Mouse (Mus musculus): ENCODE measurements around the gene Spef1.
"Not testable (repeated sequence)": the region's sequence is repeated elsewhere in the genome, so short reads cannot be mapped to it uniquely, and the experiment has no call there.

Spef1 gene

DNA sequence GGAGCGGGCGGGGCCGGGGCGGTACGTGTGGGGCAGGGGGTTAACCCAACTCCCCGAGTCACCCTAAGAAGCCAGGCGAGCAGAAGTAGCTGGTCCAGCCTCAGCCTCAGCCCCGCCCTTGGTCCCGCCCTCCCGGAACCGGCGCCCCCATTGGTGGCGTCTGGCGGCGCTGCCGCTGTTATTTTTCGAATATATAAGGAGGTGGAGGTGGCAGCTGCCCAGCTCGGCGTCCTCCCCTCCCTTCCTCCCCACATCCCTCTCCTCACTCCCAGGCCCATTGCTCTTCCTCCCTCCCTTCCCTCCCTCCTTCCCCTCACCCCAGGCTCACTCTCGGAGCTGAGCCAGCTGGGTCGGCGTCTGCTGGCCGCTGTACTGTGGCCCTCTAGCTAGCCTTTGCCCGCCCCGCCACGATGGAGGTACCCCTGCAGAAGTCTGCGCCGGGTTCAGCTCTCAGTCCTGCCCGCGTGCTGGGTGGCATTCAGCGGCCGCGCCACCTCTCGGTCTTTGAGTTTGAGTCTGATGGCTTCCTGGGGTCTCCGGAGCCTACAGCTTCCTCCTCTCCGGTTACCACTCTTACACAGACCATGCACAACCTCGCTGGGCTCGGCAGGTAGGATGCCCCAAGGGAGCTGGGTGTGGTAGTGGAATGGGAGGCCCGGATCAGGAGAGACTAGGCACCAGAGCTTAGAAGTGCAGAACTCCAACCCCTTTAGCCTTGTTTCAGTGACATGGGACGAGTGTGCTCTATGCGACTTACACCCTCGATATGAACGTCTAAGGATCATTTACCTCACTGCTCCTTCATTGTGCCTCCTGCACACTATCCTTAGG is at the start of gene Spef1, which contains the start of gene Cdc25b:
Gene Spef1 (minus strand): TSS at position 512 of the 831 bp plus-strand sequence.
Gene Cdc25b (plus strand): TSS at position 179 of the 831 bp plus-strand sequence.
- in situ Hi-C loops (cut with MboI; ENCODE audit: low sequenced_read_pairs), result no loop called here

DNA sequence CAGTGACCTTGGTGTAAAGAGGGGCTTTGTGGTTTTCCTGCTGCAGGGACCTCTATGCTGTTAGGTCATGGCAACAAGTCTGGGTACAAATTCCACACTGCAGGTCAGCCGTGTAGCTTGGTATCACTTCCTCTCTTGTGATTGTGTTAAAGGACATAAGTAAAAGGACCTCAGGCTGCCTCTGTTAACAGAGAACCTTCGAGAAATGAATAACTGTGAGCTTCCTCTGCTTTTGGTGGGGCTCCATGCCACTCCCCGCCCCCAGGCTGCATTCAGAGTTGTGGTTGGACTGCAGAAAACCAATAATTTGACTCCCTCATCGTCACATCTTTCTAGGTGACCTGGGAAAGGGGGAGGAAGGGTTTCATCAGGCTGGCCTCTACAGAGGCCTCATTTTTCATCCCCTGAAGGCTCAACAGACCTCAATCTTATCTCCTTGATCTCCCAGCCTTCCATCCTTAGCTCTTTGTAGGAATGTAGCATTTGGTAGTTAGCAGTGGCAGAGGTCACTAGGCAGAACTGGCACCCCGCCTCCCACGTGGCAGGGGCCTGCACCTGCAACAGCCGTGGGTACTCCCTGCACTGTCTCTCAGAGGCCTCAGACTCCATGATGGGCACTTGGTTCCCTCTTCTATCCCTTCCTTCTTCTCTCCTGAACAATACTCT is 48.0 kb upstream of the Spef1 start:
- in situ Hi-C loops (cut with MboI; ENCODE audit: low sequenced_read_pairs), result no loop called here

DNA sequence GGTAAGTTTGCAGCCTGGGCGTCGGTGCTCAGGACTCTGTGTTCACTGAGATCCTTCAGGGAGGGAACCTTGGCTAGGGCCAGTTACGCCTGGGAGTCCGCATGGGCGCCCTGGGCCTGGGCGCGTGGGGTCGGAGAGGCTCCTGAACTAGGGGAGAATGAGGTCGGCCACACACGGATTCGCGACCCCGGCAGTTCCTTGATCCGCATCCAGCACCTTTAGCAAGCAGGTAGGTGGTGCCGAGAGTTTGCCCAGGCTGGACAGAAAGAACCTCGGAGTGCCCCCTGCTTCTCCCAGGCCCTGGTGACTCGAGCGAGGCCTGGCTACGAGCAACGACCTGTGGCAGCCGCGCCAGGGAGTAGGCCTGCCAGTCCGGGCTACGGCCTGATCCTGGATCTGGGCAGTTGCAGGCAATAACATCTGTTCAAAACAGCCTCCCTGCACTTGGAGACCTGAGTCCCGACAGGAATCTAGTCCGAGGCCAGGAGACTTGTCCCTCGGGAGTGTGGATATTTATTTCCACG is 47.1 kb upstream of the Spef1 start:
- in situ Hi-C loops (cut with MboI; ENCODE audit: low sequenced_read_pairs), result no loop called here

DNA sequence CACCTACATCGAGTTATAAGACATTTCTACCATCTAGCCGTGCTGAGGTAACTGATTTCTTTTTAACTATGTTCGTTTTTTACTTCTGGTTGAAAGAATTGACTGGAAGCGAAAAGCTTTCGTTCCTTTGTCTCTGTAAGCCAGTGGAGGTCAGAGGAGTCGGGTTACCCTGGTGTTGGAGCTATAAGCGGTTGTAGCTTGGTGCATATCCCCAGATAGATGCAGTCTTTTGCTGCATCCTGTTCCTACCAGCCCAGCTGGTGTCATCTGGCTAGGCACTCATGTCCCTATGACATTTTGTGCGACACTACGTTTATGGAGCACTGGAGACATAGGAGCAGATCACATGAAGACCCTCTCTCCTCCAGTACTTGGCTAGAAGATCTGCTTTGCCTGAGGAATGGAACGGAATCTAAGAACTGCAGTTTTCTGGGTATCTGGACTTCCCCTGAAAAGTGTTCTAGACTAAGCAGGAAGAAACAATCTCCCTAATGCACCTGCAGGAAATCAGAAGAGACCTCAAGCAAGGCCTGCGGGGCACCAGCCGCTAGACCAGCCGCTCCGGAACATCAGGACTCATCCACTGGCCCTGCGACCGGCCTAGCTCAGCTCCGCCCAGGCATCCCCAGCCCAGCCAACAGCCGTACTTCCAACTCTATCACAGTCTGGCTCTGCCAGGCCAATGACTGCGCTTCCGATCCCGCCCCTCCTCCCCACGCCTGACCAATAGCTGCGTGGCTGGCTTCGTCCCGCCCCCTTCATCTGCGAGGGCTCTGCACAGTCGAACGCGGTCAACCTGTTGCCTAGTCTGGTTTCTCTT is 46.4 kb upstream of the Spef1 start, which contains the start of gene Mavs:
Gene Mavs (plus strand): TSS at position 757 of the 820 bp plus-strand sequence.
- in situ Hi-C loops (cut with MboI; ENCODE audit: low sequenced_read_pairs), result no loop called here

DNA sequence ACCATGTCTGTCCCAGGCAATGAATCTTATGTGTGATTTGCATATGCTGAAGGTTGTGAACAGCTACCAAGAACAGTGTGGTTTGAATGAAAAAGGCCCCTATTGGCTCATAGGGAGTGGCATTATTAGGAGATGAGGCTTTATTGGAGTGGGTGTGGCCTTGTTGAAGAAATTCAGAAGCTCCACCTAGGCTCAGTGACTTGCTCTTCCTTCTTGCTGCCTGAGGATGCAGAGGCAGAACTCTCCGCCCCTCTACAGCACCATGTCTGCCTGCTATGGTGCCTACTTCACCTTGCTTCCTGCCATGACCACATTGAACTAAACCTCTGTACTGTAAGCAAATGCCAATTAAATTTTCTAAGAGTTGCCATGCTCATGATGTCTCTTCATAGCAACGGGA is 45.5 kb upstream of the Spef1 start:
- in situ Hi-C loops (cut with MboI; ENCODE audit: low sequenced_read_pairs), result no loop called here

DNA sequence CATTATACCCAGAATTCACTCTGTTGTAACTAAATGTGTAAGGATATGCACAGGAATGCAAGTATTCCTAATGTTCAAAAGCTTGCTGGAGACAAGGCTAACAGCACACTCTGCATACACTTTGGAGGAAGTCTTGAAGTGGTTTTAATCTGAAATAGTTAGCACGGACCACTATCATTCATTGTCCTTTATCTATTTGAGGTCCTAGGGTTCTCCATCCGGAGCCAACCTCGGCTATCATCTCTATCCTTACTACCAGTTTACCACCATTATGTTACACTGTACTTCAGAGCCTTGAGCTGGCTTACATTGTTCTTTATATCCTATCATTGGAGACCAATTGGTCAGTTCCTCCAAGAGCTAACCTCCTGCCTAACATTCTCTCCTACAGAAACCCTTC is 40.2 kb upstream of the Spef1 start:
- in situ Hi-C loops (cut with MboI; ENCODE audit: low sequenced_read_pairs), result no loop called here

DNA sequence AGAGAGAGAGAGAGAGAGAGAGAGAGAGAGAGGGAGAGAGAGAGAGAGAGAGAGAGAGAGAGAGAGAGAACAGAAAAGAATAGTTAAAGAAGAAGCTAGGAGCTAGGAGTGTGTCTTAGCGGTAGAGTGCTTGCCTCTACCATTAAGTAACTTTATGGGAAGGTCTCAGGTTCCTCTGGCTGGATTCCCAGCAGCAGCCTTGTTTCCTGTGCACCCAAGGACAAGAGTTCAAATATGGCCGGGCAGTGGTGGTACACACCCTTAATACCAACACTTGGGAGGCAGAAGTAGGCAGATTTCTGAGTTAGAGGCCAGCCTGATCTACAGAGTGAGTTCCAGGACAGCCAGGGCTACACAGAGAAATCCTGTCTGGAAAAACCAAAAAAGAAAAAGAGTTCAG is 39.6 kb upstream of the Spef1 start:
- in situ Hi-C loops (cut with MboI; ENCODE audit: low sequenced_read_pairs), result not testable (repeated sequence)

DNA sequence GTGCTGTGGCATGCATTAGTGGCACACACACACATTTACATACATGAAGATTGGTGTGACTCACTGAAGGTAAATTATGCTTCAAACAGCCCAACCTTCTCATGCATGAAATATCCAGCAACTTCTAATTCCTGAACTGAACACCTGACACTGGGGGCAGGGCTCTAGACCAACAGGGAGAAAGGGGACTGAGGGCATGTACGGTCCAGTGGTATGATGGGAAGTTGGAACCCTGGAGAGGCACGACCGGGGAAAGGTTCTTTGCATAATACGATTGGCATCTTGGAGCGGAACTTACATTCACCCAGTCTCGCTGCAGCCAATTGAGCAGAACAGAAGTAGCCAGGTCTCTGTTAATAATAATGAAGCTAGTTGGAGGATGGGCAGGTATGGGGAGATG is 38.1 kb upstream of the Spef1 start:
- in situ Hi-C loops (cut with MboI; ENCODE audit: low sequenced_read_pairs), result no loop called here

DNA sequence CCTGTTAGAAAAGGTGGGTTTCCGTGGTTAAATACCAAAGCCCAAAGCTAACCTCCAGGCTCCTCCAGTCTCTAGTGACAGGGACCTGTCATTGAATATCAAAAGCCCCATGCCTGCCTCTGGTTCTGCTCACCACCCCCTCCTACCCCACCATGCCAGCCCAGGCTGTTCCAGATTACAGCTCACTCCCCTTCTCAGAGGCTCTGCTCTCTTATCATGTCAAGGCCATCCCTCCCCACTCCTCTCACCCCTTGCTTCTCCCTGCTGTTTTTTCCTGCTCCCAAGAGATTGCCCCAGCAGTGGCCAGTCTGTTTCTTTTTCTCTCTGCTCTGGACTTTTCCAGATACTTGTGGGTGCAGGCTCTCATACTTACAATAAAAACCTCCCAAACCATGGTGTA is 36.5 kb upstream of the Spef1 start:
- in situ Hi-C loops (cut with MboI; ENCODE audit: low sequenced_read_pairs), result no loop called here

DNA sequence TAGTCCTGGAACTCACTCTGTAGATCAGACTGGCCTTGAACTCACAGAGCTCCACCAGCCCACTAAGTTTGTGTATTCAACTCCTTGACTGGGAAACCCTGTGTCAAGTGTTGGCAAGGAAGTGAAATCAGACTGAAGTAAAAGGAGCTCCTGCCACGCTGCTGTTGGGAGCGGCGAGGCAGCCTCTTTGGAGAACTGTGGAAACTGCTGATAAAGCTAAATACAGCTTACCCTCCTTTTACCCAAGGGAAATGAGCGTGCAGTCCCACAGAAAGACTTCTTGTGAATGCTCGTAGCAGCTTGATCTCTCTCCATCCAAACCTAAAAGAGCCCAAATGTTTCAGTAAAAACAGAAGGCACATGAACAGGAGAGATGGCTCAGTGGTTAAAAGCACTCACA is 35.5 kb upstream of the Spef1 start:
- in situ Hi-C loops (cut with MboI; ENCODE audit: low sequenced_read_pairs), result no loop called here

DNA sequence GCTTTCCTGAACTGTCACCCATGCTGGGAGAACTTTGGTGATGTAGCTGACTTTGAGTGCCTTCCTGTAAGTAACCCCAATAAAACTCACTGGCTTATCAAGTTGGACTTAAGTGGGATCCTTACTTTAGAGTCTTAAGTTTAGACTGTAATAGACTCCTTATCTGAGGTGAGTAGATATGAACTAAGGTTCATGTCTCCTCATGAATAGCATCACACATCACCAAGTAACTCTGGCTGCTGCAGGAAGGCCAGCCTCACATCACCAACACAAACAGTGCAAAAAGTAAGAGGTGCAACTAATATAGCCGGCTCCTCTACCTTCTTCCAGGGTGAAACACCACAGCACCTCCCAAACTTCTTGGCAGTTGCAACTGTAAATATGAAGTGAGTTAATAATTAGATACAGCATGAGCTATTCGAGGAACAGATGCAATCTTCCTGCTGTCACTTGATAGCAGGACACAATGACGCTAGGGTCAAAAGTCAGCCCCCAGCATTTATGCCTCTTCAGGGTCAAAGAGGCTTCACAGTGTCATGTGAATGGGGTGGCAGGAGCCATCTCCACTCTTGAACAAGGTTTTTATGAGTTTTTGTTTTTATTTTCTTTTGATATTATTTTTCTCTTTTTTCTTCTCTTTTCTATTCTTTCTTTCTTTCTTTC is 34.9 kb upstream of the Spef1 start:
- in situ Hi-C loops (cut with MboI; ENCODE audit: low sequenced_read_pairs), result no loop called here

DNA sequence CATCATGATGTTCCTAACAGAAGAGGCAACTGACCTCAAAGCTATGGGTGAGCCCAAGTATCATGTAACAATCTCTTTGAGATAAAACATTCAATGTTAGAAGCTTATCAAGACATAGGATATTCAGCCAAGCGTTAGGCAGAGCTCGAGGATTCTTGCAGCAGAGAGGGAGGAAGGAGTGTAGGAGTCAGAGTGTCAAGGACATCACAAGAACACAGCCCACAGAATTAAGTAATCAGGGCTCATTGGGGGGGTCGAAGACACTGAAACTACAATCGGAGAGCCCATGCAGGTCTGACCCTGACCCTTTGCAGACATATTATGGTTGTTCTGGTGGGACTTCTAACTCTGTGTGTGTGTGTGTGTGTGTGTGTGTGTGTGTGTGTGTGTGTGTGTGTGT is 32.9 kb upstream of the Spef1 start:
- in situ Hi-C loops (cut with MboI; ENCODE audit: low sequenced_read_pairs), result no loop called here

DNA sequence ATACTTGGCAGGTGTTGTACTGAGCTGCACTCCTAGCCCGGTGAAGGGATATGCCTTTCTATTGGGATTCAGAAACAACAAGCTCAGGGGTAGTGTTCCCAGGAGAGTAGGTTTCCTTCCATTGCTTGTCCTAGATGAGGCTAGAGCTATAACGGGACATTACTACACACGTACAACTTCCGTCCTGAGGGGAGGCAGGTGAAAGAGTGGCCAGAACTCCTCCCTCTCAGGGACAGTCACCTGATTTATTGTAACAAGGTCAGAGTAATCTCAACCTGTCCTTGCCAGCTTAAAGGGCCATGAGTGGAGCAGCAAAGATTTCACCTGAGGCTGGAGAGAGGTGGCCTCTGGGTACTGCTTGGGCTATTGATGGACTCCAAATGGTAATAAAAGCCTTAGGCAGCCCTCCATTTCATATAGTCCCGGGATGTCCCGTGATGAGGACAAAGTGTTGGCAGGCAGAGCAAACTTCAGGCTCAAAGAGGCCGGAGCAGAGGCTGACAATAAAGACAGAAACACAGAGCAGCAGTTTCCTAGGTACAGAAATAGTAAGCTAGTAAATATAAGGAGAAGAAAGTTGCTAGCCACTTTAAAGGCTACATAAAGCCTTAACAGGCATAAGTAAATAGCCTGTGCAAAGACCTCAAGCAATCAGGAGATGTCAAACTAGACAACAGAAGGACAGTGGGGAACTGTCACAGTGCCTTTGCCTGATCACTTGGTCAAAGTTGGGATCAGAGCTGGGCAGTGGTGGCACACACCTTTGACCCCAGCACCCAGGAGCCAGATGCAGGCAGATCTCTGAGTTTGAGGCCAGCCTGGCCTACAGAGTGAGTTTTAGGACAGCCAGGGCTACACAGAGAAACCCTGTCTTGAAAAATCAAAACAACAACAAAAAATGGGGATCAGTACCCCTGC is 29.1 kb upstream of the Spef1 start:
- in situ Hi-C loops (cut with MboI; ENCODE audit: low sequenced_read_pairs), result no loop called here

DNA sequence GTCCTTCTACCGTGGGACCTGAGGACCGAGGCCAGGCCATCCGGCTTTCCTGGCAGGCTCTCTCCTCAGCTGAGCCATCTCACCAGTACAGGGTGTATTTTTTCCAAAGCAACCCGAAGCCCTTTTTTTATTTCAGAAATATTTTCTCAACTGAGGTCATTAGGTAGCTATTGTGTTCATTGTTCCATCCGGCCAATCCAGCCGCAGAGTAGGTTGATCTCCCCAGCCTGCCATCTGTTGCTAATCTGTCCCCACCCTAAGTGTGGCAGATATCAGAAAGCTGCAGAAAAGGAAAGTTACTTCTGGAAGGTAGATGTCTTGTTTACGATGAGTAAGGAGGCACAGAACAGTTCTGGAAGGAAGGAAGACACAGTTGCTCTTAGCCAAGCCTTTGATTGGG is 26.7 kb upstream of the Spef1 start:
- in situ Hi-C loops (cut with MboI; ENCODE audit: low sequenced_read_pairs), result no loop called here

DNA sequence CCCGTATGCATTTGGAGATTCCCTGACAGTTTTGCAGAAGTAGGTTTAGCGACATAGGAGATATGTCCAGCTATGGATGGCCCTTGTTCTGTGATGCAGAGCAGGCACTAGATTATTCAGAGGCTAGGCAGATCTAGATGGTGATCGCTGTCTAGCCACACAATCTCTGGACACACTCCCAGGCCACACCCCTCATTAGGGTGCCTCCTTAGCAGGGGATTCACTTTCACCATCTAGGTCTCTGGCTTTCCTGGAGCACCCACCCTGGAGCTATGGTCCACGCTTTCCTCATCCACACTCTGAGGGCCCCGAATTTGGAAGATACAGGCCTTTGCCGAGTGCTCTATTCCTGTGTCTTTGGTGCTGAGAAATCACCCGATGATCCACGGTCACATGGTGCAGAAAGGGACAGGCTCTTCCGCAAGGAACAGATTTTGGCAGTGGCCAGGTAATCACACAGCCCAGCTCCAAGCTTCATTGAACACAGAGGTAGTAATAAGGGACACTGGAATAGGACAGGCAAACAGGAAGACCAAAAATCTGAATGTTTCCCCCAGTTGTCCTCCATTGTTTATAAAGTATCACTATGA is 24.0 kb upstream of the Spef1 start:
- in situ Hi-C loops (cut with MboI; ENCODE audit: low sequenced_read_pairs), result no loop called here

DNA sequence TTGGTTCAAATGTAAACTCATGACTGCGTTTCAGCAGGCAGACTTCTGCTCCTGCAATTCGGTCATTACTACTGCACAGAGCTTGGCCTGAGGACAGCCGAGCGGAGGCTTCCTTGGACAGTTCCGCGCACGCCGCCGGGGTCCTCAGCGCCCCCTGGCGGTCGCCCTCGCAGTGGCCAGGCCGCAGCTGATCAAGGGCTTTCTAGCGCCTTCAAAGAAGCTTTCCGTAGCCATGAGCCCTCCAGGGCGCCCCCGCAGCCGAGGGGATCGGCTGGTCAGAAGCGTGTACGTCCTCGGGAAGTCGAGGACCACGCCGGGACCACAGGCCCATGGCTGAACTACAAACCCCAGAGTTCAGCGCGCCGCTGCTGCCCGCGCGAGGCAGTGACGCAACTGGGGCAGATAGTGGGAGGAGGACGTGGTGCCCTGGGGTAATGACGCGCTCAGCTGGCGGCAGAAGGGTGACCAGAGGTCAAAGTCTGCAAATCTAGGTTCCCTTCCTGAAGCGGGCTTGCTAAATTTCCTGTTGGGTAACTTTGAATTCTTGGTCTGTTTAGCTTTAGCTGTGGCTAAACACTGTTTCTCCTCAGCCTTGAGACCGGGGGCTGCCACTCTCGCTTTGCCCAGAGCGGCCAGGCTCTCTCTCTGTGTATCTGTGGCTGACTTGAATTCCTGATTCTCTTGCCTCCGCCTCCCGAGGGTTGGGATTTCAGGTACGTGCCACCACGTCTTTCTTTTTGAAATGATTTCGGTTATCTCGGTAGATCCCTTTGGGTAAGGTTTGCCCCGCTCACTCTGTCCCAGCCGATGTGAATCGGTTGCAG is 23.1 kb upstream of the Spef1 start:
- in situ Hi-C loops (cut with MboI; ENCODE audit: low sequenced_read_pairs), result no loop called here

DNA sequence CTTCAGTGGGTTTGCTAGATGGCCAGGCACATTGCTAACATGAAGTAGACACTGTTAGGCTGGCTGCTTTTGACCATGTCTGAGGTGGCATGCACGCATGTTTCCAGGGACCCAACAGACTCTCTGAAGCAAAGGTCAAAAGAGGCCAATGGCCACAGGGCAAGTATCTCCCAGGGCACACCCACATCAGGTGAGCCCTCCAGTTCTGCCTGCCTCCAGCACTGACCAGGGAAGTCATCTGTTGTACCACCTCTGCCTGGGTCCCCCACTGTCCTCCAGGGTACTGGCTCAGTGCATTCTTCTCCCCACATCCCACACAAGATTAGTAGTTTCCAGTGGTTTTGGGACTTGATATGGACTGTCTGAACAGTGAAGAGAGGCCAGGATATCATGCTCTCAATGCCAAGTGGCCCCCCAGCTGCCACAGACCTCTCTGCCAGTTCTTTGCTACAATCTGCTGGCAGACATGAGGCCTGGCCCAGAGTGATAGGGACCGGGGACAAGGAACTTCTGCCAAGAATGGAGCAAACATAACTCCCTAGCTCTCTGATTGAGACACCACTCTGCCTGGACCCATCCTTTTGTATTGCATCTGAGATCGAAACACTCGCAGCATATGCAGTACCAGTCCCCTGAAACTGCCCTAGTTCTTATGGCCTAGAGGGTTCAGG is 22.2 kb upstream of the Spef1 start:
- in situ Hi-C loops (cut with MboI; ENCODE audit: low sequenced_read_pairs), result no loop called here

DNA sequence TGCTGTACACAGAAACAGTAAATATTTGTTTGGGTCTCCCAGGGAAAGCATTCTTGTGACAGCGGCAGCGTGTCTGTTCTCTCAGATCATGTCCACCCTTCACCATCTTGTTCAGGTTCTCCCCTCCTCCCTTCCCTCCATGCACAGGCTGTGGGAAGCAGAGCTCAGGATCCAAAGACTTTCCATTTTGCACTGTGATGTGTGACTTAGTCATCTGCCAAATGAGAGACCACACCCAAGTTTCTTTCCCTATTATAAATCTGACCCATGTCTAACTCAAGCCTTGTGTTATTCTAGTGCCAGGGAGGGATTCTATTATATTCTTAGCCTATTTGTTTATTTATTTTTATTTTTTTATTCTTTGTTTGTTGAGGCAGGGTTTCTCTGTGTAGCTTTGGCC is 21.3 kb upstream of the Spef1 start:
- in situ Hi-C loops (cut with MboI; ENCODE audit: low sequenced_read_pairs), result no loop called here

Data from CH12F3 (cell line).